Mouse (Mus musculus): ENCODE results near the gene Txn2.

GRCm38 (mm10) chr15:77887093-77887488 is 41.7 kb downstream of the Txn2 start:
- TF ChIP-seq GATA1 (IDR thresholded peaks at IDR 0.05; ENCODE audit: borderline replicate concordance, low read length) (no peak), CTCF (IDR thresholded peaks at IDR 0.05; ENCODE audit: low read depth, low read length) (no peak)
